Mouse (Mus musculus): ENCODE measurements around the gene Macrod1. TPM values are rescaled to one million over a fixed set of nuclear protein-coding genes. Genes with fewer than 3 reads are reported as not detected.

Macrod1 gene
- polyA plus RNA-seq, 1 experiment from 2014 or later: 4.8 TPM

DNA sequence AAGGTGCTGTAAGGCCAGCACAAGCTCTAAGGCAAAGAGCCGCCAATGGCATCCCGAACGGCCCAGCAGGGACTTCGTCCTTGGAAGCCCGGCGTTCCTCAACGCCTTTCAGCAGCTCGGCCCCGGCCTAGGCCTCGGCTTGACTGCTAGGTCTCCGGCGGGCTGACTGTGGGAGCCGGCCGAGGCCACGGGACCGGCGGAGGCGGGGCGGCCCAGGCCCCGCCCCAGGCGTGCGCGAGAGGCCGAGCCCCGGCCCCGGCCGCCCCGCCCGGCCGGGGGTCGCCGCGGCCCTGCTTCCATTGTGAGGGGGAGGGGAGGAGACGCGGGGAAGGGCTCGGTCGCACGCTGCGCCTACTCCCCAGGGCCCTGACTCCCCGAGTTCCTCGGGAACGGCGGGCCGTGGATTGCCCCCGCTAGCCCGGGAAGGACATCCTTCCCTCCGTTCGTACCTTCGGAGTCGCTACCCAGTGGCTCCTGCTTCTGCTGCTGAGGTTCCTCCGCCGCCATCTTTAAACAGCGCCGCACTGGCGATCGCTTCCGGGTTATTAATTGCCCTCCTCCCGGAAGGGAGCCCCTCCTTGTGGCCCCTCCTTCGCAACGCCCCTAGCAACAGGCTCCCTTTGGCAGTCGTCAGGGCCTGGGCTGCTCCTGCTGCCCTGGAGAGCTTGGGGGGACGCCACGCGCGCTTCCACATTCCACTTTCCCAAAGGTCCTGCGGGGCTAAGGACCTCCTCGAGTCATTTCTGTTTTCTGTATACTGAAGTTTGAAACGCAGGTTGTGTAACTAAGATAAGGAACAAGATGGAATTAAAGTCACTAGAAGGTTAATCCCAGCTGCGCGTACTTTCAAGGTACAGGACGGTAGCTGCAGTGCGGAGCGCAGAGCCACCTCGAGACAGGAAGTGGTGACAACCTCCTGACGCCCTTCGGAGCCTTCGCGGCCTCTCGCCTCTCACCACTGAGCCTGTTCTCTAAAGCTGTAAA, 149.4 kb downstream of the Macrod1 start, which contains the start of gene Otub1:
Gene Otub1, minus strand, starts transcription at position 564 of the 984 bp plus-strand sequence.
- no peaks in the 10 kb centered on the region for H3K27me3 ChIP-seq (replicated peaks; ENCODE audit: control insufficient read depth, insufficient read depth, low read length)
- peak within 1 kb of the TSS; percentile 87 for H3K9ac ChIP-seq (ENCODE audit: low read length)
- H3K4me3 ChIP-seq (ENCODE audit: low read depth, low read length): peak within 1 kb of the TSS; percentile 90
- under 1% methylated on average over 78 of the region's 79 CpGs for WGBS
- ATAC-seq (peak; percentile 99), DNase-seq (ENCODE audit: low spot score) (peak; percentile 97)
- H3K4me1 ChIP-seq (ENCODE audit: control insufficient read depth, insufficient read depth, low read length): peaks cover 12% of the 10 kb centered on the region
- peak within 1 kb of the TSS; percentile 93 for H3K4me2 ChIP-seq (ENCODE audit: low read length)
- H3K9me3 ChIP-seq (replicated peaks; ENCODE audit: control insufficient read depth, low read length): no peaks in the 10 kb centered on the region
- H3K27ac ChIP-seq (ENCODE audit: low read depth, low read length): peak within 1 kb of the TSS; percentile 95
- peaks cover 32% of the 10 kb centered on the region for H3K36me3 ChIP-seq (ENCODE audit: control insufficient read depth, insufficient read depth, low read length)

- Histone ChIP-seq H3K9ac (ENCODE audit: low read length) (no peak overlapping the region), H3K36me3 (ENCODE audit: control insufficient read depth, insufficient read depth, low read length) (peaks cover 22% of the 10 kb centered on the region), H3K4me3 (ENCODE audit: low read depth, low read length) (no peak overlapping the region), H3K9me3 (replicated peaks; ENCODE audit: control insufficient read depth, low read length) (no peaks in the 10 kb centered on the region), H3K27me3 (replicated peaks; ENCODE audit: control insufficient read depth, insufficient read depth, low read length) (no peaks in the 10 kb centered on the region), H3K4me1 (ENCODE audit: control insufficient read depth, insufficient read depth, low read length) (peaks cover 8% of the 10 kb centered on the region), H3K4me2 (ENCODE audit: low read length) (no peak overlapping the region), H3K27ac (ENCODE audit: low read depth, low read length) (no peak overlapping the region)
- DNase-seq (ENCODE audit: low spot score) (no peak), ATAC-seq (no peak)
- WGBS: 88% methylated on average over 7 of the region's 7 CpGs
Measured at GRCm38 (mm10) chr19:7209907-7210646, 153.5 kb downstream of the Macrod1 start.

GRCm38 (mm10) chr19:7212216-7212615, 155.6 kb downstream of the Macrod1 start:
- no peaks in the 10 kb centered on the region for H3K27me3 ChIP-seq (replicated peaks; ENCODE audit: control insufficient read depth, insufficient read depth, low read length)
- no peak overlapping the region for H3K27ac ChIP-seq (ENCODE audit: low read depth, low read length)
- peaks cover 6% of the 10 kb centered on the region for H3K4me1 ChIP-seq (ENCODE audit: control insufficient read depth, insufficient read depth, low read length)
- H3K36me3 ChIP-seq (ENCODE audit: control insufficient read depth, insufficient read depth, low read length): peaks cover 28% of the 10 kb centered on the region
- no peak for DNase-seq (ENCODE audit: low spot score)
- no peak overlapping the region for H3K9ac ChIP-seq (ENCODE audit: low read length)
- H3K9me3 ChIP-seq (replicated peaks; ENCODE audit: control insufficient read depth, low read length): no peaks in the 10 kb centered on the region
- WGBS: 89% methylated on average over 1 of the region's 1 CpGs
- no peak for ATAC-seq
- H3K4me3 ChIP-seq (ENCODE audit: low read depth, low read length): no peak overlapping the region
- no peak overlapping the region for H3K4me2 ChIP-seq (ENCODE audit: low read length)

DNA sequence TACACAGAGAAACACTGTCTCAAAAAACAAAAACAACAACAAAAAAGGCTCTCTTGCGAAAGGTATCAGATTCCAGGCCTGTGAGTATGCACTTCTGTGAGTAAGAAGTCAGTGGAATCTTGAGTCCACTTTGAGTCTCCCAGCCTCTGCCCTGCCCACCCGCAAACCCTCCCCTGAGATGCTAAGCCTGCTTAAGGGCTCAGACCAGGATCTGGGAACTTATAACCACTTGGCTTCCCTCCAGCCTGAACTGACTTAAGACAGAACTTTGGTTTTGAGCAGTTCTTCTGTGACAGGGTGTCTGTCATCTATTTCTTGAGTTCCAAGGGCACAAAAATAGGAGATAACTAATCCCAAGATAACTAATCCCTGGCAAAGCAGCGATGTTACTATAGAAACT, 156.4 kb downstream of the Macrod1 start:
- Histone ChIP-seq H3K9ac (ENCODE audit: low read length) (no peak overlapping the region), H3K27me3 (replicated peaks; ENCODE audit: control insufficient read depth, insufficient read depth, low read length) (no peaks in the 10 kb centered on the region), H3K4me1 (ENCODE audit: control insufficient read depth, insufficient read depth, low read length) (peaks cover 6% of the 10 kb centered on the region), H3K36me3 (ENCODE audit: control insufficient read depth, insufficient read depth, low read length) (peaks cover 28% of the 10 kb centered on the region), H3K4me3 (ENCODE audit: low read depth, low read length) (no peak overlapping the region), H3K27ac (ENCODE audit: low read depth, low read length) (no peak overlapping the region), H3K4me2 (ENCODE audit: low read length) (no peak overlapping the region), H3K9me3 (replicated peaks; ENCODE audit: control insufficient read depth, low read length) (no peaks in the 10 kb centered on the region)
- no peak for DNase-seq (ENCODE audit: low spot score)
- WGBS: 94% methylated on average over 3 of the region's 3 CpGs
- no peak for ATAC-seq

DNA sequence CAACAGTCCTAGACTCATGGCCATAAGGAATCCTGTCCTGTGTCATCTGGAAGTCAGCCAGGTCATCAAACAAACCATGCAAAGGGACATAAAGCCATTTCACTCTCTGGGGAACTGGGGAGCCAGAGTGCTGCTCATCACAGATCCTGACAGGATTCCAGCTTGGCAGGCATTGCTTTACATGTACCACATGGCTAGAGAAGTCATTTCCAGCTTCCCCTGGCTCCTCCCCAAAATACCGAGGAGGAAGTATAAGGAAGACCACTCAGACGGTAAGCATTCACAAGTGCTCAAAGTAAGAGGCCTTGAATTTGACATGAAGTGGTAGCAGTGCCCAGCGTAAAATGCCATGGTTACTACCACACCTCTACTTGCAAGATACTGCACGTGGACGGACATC, 157.9 kb downstream of the Macrod1 start:
- no peak for ATAC-seq
- H3K4me2 ChIP-seq (ENCODE audit: low read length): no peak overlapping the region
- no peak overlapping the region for H3K9ac ChIP-seq (ENCODE audit: low read length)
- H3K4me3 ChIP-seq (ENCODE audit: low read depth, low read length): no peak overlapping the region
- H3K27ac ChIP-seq (ENCODE audit: low read depth, low read length): no peak overlapping the region
- no peaks in the 10 kb centered on the region for H3K27me3 ChIP-seq (replicated peaks; ENCODE audit: control insufficient read depth, insufficient read depth, low read length)
- peak; percentile 30 for DNase-seq (ENCODE audit: low spot score)
- H3K9me3 ChIP-seq (replicated peaks; ENCODE audit: control insufficient read depth, low read length): no peaks in the 10 kb centered on the region
- peaks cover 8% of the 10 kb centered on the region for H3K4me1 ChIP-seq (ENCODE audit: control insufficient read depth, insufficient read depth, low read length)
- peaks cover 28% of the 10 kb centered on the region for H3K36me3 ChIP-seq (ENCODE audit: control insufficient read depth, insufficient read depth, low read length)
- 84% methylated on average over 5 of the region's 5 CpGs for WGBS

DNA sequence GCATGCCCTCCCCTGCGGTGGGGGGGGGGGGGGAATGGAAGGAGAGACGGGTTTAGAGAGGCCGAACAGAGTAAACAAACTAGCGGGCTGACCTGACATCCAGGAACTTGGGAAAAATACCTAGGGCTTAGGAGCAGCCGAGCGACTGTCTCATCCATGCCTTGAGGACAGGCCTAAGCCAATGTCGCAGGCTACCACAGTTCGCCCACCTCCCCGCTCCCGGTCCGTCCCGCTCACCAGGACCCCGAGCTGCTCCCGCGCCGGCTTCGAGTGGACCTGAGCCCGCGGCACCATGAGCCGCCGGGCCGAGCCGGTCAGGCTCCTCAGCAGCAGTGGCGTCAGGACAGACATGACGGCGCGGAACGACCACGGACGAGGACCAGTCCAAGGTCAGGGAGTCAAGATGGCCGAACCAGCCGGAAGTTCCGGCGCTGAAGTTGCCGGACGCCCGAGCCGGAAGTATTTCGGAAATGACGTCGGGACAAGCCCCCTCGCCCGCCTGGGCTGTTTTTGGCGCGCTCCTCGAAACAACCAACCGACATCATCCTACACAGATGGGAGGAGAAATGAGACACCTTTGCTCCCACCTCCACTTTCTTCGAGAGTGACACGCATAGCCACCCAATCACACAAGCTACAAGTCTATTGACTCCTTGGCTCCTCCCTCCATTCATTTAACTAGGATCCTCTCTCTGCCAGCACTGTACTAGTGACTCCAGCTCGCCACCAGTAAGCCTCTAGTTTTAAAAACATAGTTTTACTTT, 160.7 kb downstream of the Macrod1 start, which contains the start of gene Cox8a:
Gene Cox8a, minus strand, starts transcription at position 455 of the 764 bp plus-strand sequence.
- H3K9me3 ChIP-seq (replicated peaks; ENCODE audit: control insufficient read depth, low read length): no peaks in the 10 kb centered on the region
- peaks cover 8% of the 10 kb centered on the region for H3K4me1 ChIP-seq (ENCODE audit: control insufficient read depth, insufficient read depth, low read length)
- under 1% methylated on average over 50 of the region's 50 CpGs for WGBS
- peak; percentile 98 for DNase-seq (ENCODE audit: low spot score)
- H3K27ac ChIP-seq (ENCODE audit: low read depth, low read length): peak within 1 kb of the TSS; percentile 55; the same call in 1 of the 2 replicates
- H3K4me3 ChIP-seq (ENCODE audit: low read depth, low read length): peak within 1 kb of the TSS; percentile 83
- peak within 1 kb of the TSS; percentile 84 for H3K9ac ChIP-seq (ENCODE audit: low read length)
- no peaks in the 10 kb centered on the region for H3K27me3 ChIP-seq (replicated peaks; ENCODE audit: control insufficient read depth, insufficient read depth, low read length)
- ATAC-seq: peak; percentile 99
- H3K36me3 ChIP-seq (ENCODE audit: control insufficient read depth, insufficient read depth, low read length): peaks cover 22% of the 10 kb centered on the region
- H3K4me2 ChIP-seq (ENCODE audit: low read length): peak within 1 kb of the TSS; percentile 78

GRCm38 (mm10) chr19:7217926-7218267, 161.3 kb downstream of the Macrod1 start:
- 8% methylated on average over 6 of the region's 6 CpGs for WGBS
- H3K27ac ChIP-seq (ENCODE audit: low read depth, low read length): no peak overlapping the region
- no peaks in the 10 kb centered on the region for H3K9me3 ChIP-seq (replicated peaks; ENCODE audit: control insufficient read depth, low read length)
- no peak for DNase-seq (ENCODE audit: low spot score)
- H3K4me2 ChIP-seq (ENCODE audit: low read length): peak overlapping the region; percentile 78
- H3K36me3 ChIP-seq (ENCODE audit: control insufficient read depth, insufficient read depth, low read length): peaks cover 22% of the 10 kb centered on the region
- H3K27me3 ChIP-seq (replicated peaks; ENCODE audit: control insufficient read depth, insufficient read depth, low read length): no peaks in the 10 kb centered on the region
- H3K4me1 ChIP-seq (ENCODE audit: control insufficient read depth, insufficient read depth, low read length): peaks cover 8% of the 10 kb centered on the region
- peak; percentile 16 for ATAC-seq
- H3K4me3 ChIP-seq (ENCODE audit: low read depth, low read length): peak overlapping the region; percentile 83
- H3K9ac ChIP-seq (ENCODE audit: low read length): peak overlapping the region; percentile 40; the same call in 1 of the 2 replicates

- Histone ChIP-seq H3K36me3 (ENCODE audit: control insufficient read depth, insufficient read depth, low read length) (peaks cover 18% of the 10 kb centered on the region), H3K9me3 (replicated peaks; ENCODE audit: control insufficient read depth, low read length) (no peaks in the 10 kb centered on the region), H3K27ac (ENCODE audit: low read depth, low read length) (no peak overlapping the region), H3K4me3 (ENCODE audit: low read depth, low read length) (no peak overlapping the region), H3K9ac (ENCODE audit: low read length) (no peak overlapping the region), H3K4me1 (ENCODE audit: control insufficient read depth, insufficient read depth, low read length) (peaks cover 8% of the 10 kb centered on the region), H3K27me3 (replicated peaks; ENCODE audit: control insufficient read depth, insufficient read depth, low read length) (no peaks in the 10 kb centered on the region), H3K4me2 (ENCODE audit: low read length) (no peak overlapping the region)
- no peak for ATAC-seq
- 95% methylated on average over 5 of the region's 5 CpGs for WGBS
- DNase-seq (ENCODE audit: low spot score): no peak
Measured at GRCm38 (mm10) chr19:7218753-7219152, 162.1 kb downstream of the Macrod1 start.

Data from forebrain, embryonic 14.5 days (tissue).